Mouse (Mus musculus) left cerebral cortex, adult 9 months (tissue): ENCODE measurements at regions not wholly inside any gene's neighbourhood (a gene's known extent, or its start where the extent isn't known, plus 50 kb on each side); places are given as distances from the start of the nearest gene placed in this dataset.

ENCODE experiments used
- DNase-seq, 2 experiments: peaks; one replicate each; pipeline ENCODE4 v3.0.0; 2022; ENCODE audit warnings: low spot score in 2 of 2

GRCm38 (mm10) chr15:97188545-97188944, 58.4 kb upstream of the Pced1b start:
- no peak for DNase-seq

DNA sequence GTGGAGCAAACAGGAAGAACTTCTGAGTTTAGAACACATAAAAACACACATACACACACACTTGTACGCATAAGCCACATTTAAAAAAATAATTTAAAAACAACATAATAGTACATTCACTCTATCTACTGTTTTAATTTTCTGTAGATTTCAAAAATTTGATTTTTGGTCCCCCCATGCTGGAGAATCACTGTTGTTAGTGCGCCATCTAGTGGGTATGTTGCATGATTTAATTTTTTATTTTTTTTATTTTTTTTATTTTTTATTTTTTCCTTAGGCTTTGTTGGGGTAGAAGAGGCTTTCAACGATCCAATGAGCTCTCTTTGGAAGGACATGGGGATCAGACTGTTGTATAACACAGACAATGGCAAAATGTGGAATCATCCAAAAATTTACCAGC, 59.1 kb upstream of the Pced1b start:
- no peak for DNase-seq

DNA sequence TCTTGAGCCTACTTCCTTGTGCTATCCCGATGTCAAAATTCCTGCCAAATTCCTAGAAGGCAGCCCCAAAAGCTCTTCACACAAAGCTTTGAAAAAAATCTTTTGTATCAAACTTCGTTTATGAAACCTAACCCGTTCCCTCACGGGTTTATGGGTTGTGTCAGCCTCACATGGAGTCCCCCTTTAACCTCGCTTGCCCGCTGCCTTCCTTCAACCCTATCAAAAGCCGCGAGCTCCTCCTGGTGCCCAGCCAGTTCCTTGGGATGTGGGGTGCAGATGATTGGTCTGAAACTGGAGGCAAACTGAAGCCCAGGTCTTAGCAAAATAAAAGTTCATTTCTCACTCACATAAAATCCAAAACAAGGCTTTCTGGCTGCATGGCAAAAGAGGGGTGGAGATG, 60.9 kb upstream of the Pced1b start:
- no peak for DNase-seq

DNA sequence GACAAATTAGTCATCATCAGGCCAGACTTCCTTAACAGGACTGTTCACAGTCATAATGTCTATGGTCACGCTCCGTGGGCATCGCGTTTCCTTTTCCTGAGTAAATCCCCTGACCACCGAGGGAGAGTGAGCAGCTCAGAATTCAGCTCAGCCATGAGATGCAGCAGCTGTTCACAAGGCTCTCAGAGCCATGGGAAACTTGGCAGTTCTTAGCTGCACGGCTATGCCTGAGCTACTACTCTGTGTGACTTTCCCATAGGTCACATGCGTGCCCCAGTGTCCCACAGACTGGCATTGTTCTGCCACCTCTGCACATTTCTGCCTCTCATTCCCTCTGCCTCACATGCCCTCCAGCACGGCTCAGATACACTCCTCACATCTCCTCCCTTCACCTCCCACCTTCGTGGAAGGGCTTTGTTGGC, 64.3 kb upstream of the Pced1b start:
- DNase-seq, result no peak

GRCm38 (mm10) chr15:97180970-97181669, 65.8 kb upstream of the Pced1b start:
- peak in 1 of 2 experiments; percentile 43 for DNase-seq

GRCm38 (mm10) chr15:97178286-97178685, 68.6 kb upstream of the Pced1b start:
- DNase-seq, result no peak

- no peak for DNase-seq
These were observed 69.1 kb upstream of the Pced1b start for GRCm38 (mm10) chr15:97177806-97178205.

DNA sequence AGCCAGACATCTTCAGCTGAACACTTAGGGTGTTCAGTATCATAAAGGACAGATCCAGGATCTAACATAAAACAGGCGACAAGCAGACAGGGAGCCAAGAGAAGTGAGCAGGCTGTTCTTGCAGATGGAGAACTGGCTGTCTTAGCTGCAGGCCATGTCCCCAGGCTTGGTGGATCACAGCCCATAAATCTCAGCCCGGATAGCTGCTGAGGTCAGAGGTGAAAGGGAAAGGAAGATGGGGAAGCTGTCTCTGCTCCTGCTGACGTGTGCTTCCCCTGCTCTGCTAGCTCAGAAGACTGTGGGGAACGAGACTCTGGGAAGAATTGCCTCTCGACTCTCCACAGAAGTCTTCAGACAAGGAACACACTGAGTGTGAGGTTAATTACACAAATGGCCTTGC, 71.9 kb upstream of the Pced1b start:
- no peak for DNase-seq

GRCm38 (mm10) chr15:97173233-97173632, 73.7 kb upstream of the Pced1b start:
- DNase-seq, result no peak

- DNase-seq, result no peak
These were observed 76.8 kb upstream of the Pced1b start for GRCm38 (mm10) chr15:97170074-97170473.

DNA sequence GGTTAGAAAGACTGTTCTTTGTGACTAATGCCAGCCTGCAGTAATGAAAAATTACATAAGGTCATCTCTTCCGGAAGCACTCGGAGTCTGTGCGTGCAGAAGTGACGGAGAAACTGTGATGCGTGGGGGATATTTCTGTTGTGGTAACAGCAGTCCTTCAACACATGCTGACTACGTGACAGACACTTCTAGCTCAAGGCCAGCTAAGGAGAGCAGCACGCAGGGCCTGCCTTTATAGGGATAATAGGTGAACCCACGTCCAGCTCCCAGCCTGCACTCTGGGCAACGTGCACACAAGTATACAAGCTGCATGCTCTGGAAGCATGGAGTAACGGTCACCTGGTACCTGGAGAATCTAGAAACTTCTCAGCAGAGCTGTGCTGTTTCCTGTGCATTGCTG, 77.5 kb upstream of the Pced1b start:
- DNase-seq, result no peak

- DNase-seq, result no peak
These were observed 79.8 kb upstream of the Pced1b start for GRCm38 (mm10) chr15:97167116-97167515.

DNA sequence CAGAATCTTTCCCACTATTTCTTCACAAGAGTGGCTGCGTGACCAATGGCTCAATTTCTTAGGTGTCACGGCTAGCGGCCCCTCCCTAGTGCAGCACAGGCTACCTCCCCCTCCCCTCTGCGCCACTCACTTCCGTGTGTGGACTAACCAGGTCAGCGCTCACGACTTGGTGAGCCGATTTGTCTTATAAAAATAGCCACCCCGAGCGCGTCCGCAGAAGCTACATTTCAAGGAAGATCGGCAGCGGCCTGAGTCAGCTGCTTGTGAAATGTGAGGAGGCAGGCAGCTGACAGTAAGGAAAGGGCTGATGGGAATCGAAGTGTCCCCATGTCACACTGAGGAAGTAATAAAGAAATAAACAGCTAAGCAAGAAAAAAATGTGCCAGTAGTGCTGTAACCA, 82.3 kb upstream of the Pced1b start:
- DNase-seq, result no peak

GRCm38 (mm10) chr15:97163971-97164370, 82.9 kb upstream of the Pced1b start:
- no peak for DNase-seq

- DNase-seq, result no peak
These were observed 83.8 kb upstream of the Pced1b start for GRCm38 (mm10) chr15:97163090-97163489.

DNA sequence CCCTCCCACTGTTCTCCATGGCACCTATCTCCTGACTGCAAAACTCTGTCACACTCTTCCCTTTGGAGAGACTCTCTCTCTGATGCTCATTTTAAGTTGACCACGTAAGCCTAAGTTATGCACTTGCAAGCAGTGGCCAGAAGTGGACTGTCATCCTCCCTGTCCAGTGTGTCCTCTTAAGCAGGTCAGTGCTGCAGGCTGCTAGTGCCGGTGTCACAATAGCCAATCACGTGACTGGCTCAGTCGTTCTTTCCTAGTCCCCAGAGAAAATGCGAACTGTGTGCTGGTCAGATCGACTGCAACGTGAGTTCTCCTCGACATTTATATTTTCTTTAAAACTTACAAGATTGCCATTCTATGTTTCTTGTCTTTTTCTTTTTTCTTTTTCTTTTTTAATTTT, 84.6 kb upstream of the Pced1b start:
- no peak for DNase-seq

GRCm38 (mm10) chr15:97161530-97161929, 85.4 kb upstream of the Pced1b start:
- no peak for DNase-seq

DNA sequence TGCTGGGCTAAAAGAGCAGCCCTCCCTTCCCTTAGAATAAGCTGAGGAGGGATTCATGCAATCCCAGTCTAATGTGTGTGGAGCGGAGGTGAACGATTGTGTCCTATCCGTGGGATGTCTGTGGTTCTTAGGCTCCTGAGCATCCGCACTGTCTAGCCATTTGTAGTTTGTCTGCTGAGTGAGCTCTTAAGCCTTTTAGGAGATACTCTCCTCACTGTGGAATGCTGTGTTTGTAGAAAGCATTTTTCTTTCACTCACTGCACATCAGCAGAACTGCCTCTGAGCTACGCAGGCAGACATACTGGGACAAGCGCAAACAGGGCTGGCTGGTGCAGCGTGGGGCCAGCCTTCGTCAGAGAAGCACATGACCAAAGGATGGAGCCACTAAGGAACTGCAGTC, 94.6 kb upstream of the Pced1b start:
- peak in 1 of 2 experiments; percentile 14 for DNase-seq

- DNase-seq, result peak in 1 of 2 experiments; percentile 10
These were observed 95.1 kb upstream of the Pced1b start for GRCm38 (mm10) chr15:97151793-97152192.

GRCm38 (mm10) chr15:97150983-97151735, 95.4 kb upstream of the Slc38a4 start:
- no peak for DNase-seq

DNA sequence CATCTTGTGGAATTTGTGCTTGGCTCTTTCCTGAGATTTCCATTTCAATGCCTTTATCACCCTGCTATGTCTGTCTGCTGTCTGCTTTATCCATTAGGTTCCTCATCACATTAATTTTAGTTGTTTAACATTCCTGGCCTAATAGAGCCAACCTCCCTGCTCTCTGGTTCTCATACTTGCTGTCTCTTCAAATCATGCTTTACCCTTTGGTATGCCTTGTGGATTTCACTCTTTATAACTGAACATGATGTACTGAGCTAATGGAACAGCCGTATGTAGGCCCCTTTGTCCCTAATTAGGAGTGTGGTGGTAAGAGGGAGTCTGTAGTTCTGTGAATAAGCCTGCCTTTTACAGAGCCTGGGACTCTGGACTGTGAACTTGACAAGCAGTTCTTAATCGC, 86.2 kb upstream of the Slc38a4 start:
- DNase-seq, result no peak

- DNase-seq, result no peak
These were observed 82.5 kb upstream of the Slc38a4 start for GRCm38 (mm10) chr15:97138265-97138664.

DNA sequence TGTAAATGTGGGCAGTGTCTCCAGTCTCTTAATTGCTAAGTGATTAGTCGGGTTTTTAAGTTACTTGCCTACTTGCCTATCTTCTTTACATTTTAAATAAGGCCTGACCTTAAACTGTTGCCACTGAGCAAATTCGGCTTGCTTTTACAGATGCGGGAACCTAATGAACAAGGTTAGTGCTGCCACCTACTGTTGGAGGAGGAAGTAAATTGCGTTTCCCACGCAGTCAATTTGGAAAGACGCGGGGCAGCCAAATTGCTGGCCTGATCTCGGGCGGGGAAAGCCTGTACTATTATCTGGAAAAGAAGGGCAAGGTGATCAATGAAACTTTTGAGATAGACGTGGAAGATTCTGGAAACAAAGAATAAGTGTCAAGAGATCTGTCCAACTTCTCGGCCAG, 79.5 kb upstream of the Slc38a4 start:
- peak in 1 of 2 experiments; percentile 56 for DNase-seq
